Mouse (Mus musculus) heart, adult 2 months (tissue): ENCODE measurements around the gene Klk5. TPM values are rescaled to one million over a fixed set of nuclear protein-coding genes. Genes with fewer than 3 reads are reported as not detected.
A peak's percentile ranks its signal among the peaks of the same experiment; 100 is the strongest.

ENCODE experiments used
- DNase-seq, 2 experiments: peaks; one replicate each; pipeline ENCODE4 v3.0.0; 2021
- H3K27ac ChIP-seq: fragments of 200-600 bp; 2 replicates; pipeline ENCODE4 v1.8.1; 2022
- H3K27me3 ChIP-seq: fragments of 200-500 bp; 2 replicates; pipeline ENCODE4 v1.6.1; 2012; ENCODE audit warnings: mild to moderate bottlenecking, low read length, inconsistent platforms, mixed read lengths; ENCODE audit not compliant: control insufficient read depth, insufficient read depth
- H3K36me3 ChIP-seq: fragments of 200-500 bp; 2 replicates; pipeline ENCODE4 v1.6.1; 2012; ENCODE audit warnings: low read length, inconsistent platforms; ENCODE audit not compliant: control insufficient read depth, insufficient read depth
- H3K4me1 ChIP-seq: fragments of 200-500 bp; 2 replicates; pipeline ENCODE4 v1.6.1; 2011; ENCODE audit warnings: low read length; ENCODE audit not compliant: control insufficient read depth, insufficient read depth
- H3K4me3 ChIP-seq: fragments of 200-600 bp; 2 replicates; pipeline ENCODE4 v1.8.1; 2022
- H3K79me2 ChIP-seq: fragments of 200-500 bp; replicated peaks from 2 replicates; pipeline ENCODE4 v1.6.1; 2012; ENCODE audit warnings: mild to moderate bottlenecking, inconsistent platforms, low read length, moderate library complexity, mixed read lengths; ENCODE audit not compliant: control insufficient read depth, insufficient read depth
- H3K9ac ChIP-seq: fragments of 200-500 bp; 2 replicates; pipeline ENCODE4 v1.6.1; 2012; ENCODE audit warnings: low read depth, mild to moderate bottlenecking, control low read depth, inconsistent platforms, low read length, mixed read lengths
- CTCF ChIP-seq: fragments of 200-600 bp; IDR thresholded peaks from 2 replicates; pipeline ENCODE4 v1.8.1; 2022; ENCODE audit warnings: antibody characterized with exemption, mild to moderate bottlenecking, moderate library complexity
- EP300 ChIP-seq: fragments of 200-500 bp; IDR thresholded peaks from 2 replicates; pipeline ENCODE4 v1.6.1; 2011; ENCODE audit warnings: low read depth, low read length, control low read depth; ENCODE audit not compliant: insufficient read depth
- POLR2A ChIP-seq: fragments of 200-500 bp; IDR thresholded peaks from 2 replicates; pipeline ENCODE4 v1.6.1; 2011; ENCODE audit warnings: mild to moderate bottlenecking, low read depth, low read length, control low read depth; ENCODE audit not compliant: insufficient read depth
- WGBS: fragments of 180-500 bp; shearing (Covaris S2); methylation state at CpG from one replicate; pipeline ENCODE4 v1.1.7; 2018; 5-methylcytosine and 5-hydroxymethylcytosine counted together
- intact Hi-C: fragments of 180-260 bp; cut with DNase I; formaldehyde crosslinking; loops from one replicate; pipeline ENCODE4 v1.15.1; 2025
- polyA plus RNA-seq: library from polyadenylated mRNA; depleted of rRNA; stranded (reverse); fragments of >200 nt; gene quantifications from 2 replicates; pipeline ENCODE4 v1.2.3, GENCODE M21; 2012
- total RNA-seq, 2 experiments: library from RNA; stranded (reverse); gene quantifications; 2 replicates each; pipeline ENCODE4 v1.2.3; 2021

The Klk5 gene
- total and polyA plus RNA-seq, 3 experiments, result not detected

GRCm38 (mm10) chr7:43880912-43881311, 39.1 kb downstream of the Klk5 start, which contains the start of gene Klk4:
Klk4 (plus strand) TSS chr7:43881160.
- Histone ChIP-seq H3K9ac (no peak within 1 kb of the TSS), H3K4me3 (no peak within 1 kb of the TSS), H3K79me2 (no peaks in the 10 kb centered on the region), H3K4me1 (no peaks in the 10 kb centered on the region), H3K27ac (no peak within 1 kb of the TSS), H3K27me3 (no peaks in the 10 kb centered on the region), H3K36me3 (no peaks in the 10 kb centered on the region)
- no peak for DNase-seq
- WGBS, result 5% methylated on average over 3 of the region's 3 CpGs
- TF ChIP-seq CTCF, result no peak
- TF ChIP-seq POLR2A, result no peak
- no peak for TF ChIP-seq EP300
- intact Hi-C loops, result no loop called here

DNA sequence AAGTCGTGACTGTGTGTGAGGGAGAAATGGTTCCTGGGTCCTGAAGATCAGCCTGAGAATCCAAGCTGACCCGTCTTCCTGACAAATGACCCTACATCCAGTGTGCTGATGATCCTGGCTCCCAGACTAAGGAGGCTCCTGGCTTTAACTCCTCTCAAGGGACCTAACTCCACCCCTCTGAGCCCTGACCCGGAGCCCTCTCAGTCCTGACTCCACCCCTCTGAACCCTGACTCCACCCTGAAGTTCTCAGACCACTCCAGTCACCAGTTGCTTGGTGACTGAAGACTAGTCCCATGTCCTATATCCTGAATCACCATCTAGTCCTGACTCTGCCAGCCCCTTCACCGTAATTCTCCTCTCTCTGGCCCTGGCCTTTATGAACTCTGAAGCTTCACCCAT, 40.6 kb downstream of the Klk5 start:
- Histone ChIP-seq H3K9ac (no peak overlapping the region), H3K4me3 (no peak overlapping the region), H3K36me3 (no peaks in the 10 kb centered on the region), H3K79me2 (no peaks in the 10 kb centered on the region), H3K4me1 (no peaks in the 10 kb centered on the region), H3K27me3 (no peaks in the 10 kb centered on the region), H3K27ac (no peak overlapping the region)
- DNase-seq, result peak in 1 of 2 experiments; percentile 10
- intact Hi-C loops, result no loop called here
- WGBS, result 19% methylated on average over 4 of the region's 4 CpGs
- no peak for TF ChIP-seq POLR2A
- no peak for TF ChIP-seq EP300
- no peak for TF ChIP-seq CTCF

DNA sequence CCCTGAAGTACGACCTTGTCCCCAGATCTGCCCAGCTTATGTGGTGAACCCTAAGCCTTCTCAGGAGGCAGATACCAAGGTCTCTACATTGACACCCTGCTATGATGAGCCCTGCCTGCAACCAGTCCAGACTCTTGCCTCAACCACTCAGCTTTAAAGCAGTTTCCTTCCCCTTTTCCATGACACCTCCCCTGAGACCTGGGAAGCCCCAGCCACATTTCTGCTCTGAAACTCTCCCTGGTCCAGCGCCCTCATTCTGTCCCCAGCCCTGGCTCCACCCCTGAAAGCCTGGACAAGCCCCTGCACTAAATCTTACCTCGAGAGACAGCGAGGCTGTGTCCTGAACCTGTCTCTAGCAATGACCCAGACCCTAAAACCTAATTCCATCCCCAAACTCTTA, 41.0 kb downstream of the Klk5 start:
- DNase-seq, result peak in 1 of 2 experiments; percentile 13
- Histone ChIP-seq H3K9ac (no peak overlapping the region), H3K36me3 (no peaks in the 10 kb centered on the region), H3K4me1 (no peaks in the 10 kb centered on the region), H3K27ac (no peak overlapping the region), H3K79me2 (no peaks in the 10 kb centered on the region), H3K4me3 (no peak overlapping the region), H3K27me3 (no peaks in the 10 kb centered on the region)
- WGBS, result 19% methylated on average over 4 of the region's 4 CpGs
- TF ChIP-seq EP300 (no peak), CTCF (no peak), POLR2A (no peak)
- intact Hi-C loops, result no loop called here

- H3K79me2 ChIP-seq, result no peaks in the 10 kb centered on the region
- H3K27me3 ChIP-seq, result no peaks in the 10 kb centered on the region
- TF ChIP-seq POLR2A, result no peak
- peak; percentile 74 for TF ChIP-seq CTCF
- intact Hi-C loops, result no loop called here
- peak; percentile 24 to 60 for DNase-seq
- H3K9ac ChIP-seq, result no peak overlapping the region
- H3K4me1 ChIP-seq, result no peaks in the 10 kb centered on the region
- 11% methylated on average over 14 of the region's 14 CpGs for WGBS
- no peaks in the 10 kb centered on the region for H3K36me3 ChIP-seq
- H3K27ac ChIP-seq, result no peak overlapping the region
- no peak overlapping the region for H3K4me3 ChIP-seq
These were observed 41.8 kb downstream of the Klk5 start for GRCm38 (mm10) chr7:43883547-43883946.

DNA sequence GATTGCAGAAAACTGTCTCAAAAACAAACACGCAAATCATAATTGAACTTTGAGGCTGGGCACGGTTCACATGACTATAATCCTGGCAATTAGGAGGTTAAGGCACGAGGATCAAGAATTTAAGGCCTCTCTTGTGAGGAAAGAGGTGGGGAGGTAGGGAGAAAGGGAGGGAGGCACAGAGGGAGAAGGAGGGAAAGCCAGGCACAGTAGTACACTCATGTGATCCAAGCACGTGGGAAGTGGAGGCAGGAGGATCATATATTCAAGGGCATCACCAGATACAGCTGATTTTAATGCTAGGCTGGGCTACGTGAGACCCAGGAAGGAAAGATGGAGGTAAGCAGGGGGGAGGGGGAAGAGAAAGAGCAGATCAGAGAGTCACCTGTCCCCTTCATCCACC, 49.6 kb downstream of the Klk5 start:
- Histone ChIP-seq H3K36me3 (no peaks in the 10 kb centered on the region), H3K4me1 (no peaks in the 10 kb centered on the region), H3K27ac (no peak overlapping the region), H3K79me2 (no peaks in the 10 kb centered on the region), H3K9ac (no peak overlapping the region), H3K4me3 (no peak overlapping the region), H3K27me3 (no peaks in the 10 kb centered on the region)
- 66% methylated on average over 5 of the region's 5 CpGs for WGBS
- DNase-seq, result no peak
- TF ChIP-seq CTCF (no peak), POLR2A (no peak), EP300 (no peak)
- intact Hi-C loops, result loop anchor here (10.0 kb wide), 1 partner anchor 307 kb away; no protein-coding TSS in a partner anchor

DNA sequence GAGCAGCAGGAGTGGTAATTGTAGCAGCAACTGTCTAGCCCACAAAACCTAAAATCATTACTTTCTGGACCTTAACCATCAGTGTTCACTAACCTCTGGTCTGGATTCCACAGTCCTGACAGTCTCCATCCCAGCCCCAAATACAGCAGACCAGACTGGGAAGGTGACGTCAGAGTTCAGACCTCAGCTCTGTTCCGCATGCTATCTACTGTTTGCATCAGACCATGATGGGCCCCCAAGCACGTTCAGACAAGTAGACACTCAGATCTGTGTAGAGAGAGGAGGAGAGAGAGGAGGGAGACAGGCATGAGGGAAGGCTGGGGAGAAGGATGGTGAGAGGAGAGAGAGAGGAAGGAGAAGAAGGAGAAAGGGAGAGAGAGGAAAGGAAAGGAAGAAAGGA, 50.0 kb downstream of the Klk5 start:
- H3K4me3 ChIP-seq, result no peak overlapping the region
- no peaks in the 10 kb centered on the region for H3K27me3 ChIP-seq
- WGBS, result 46% methylated on average over 3 of the region's 3 CpGs
- no peak overlapping the region for H3K9ac ChIP-seq
- intact Hi-C loops, result loop anchor here (10.0 kb wide), 1 partner anchor 307 kb away; no protein-coding TSS in a partner anchor
- H3K27ac ChIP-seq, result no peak overlapping the region
- no peaks in the 10 kb centered on the region for H3K79me2 ChIP-seq
- no peak for TF ChIP-seq EP300
- TF ChIP-seq POLR2A, result no peak
- no peak for TF ChIP-seq CTCF
- H3K4me1 ChIP-seq, result no peaks in the 10 kb centered on the region
- H3K36me3 ChIP-seq, result no peaks in the 10 kb centered on the region
- no peak for DNase-seq
